Mouse (Mus musculus) cortical plate, adult 2 months (tissue): Measurements from ENCODE around the gene Sdc3. TPM values are rescaled to one million over a fixed set of nuclear protein-coding genes. Genes with fewer than 3 reads are reported as not detected.

ENCODE experiments used
- H3K27ac ChIP-seq: fragments of 200-500 bp; 2 replicates; pipeline ENCODE4 v1.5.1; 2012; ENCODE audit warnings: low read length, control low read depth, inconsistent platforms; ENCODE audit not compliant: insufficient read depth
- H3K4me1 ChIP-seq: fragments of 200-500 bp; 2 replicates; pipeline ENCODE4 v1.6.1; 2011; ENCODE audit warnings: low read length; ENCODE audit not compliant: control insufficient read depth, insufficient read depth
- H3K4me3 ChIP-seq: fragments of 200-500 bp; 2 replicates; pipeline ENCODE4 v1.5.1; 2011; ENCODE audit warnings: mild to moderate bottlenecking, low read length, control low read depth; ENCODE audit not compliant: insufficient read depth
- CTCF ChIP-seq: fragments of 200-500 bp; IDR thresholded peaks from 2 replicates; pipeline ENCODE4 v1.5.1; 2011; ENCODE audit warnings: mild to moderate bottlenecking, control low read depth, low read length; ENCODE audit not compliant: insufficient read depth; ENCODE audit errors: extremely low read depth
- POLR2A ChIP-seq: fragments of 200-500 bp; IDR thresholded peaks from 2 replicates; pipeline ENCODE4 v1.6.1; 2011; ENCODE audit warnings: mild to moderate bottlenecking, low read length, control low read depth; ENCODE audit not compliant: insufficient read depth; ENCODE audit errors: extremely low read depth
- polyA plus RNA-seq: library from polyadenylated mRNA; depleted of rRNA; stranded (reverse); fragments of >200 nt; gene quantifications from 2 replicates; pipeline ENCODE4 v1.2.3, GENCODE M21; 2012

Sdc3 gene
- polyA plus RNA-seq, 1 experiment, result 81.5 TPM

- no peak overlapping the region for H3K4me3 ChIP-seq
- TF ChIP-seq CTCF (no peak), POLR2A (no peak)
- H3K4me1 ChIP-seq, result peaks cover 2% of the 10 kb centered on the region; the same call in 1 of the 2 replicates
- no peak overlapping the region for H3K27ac ChIP-seq
Measured at GRCm38 (mm10) chr4:130787530-130787929, 4.8 kb upstream of the Sdc3 start.

- TF ChIP-seq POLR2A (no peak), CTCF (peak; percentile 96)
- H3K4me3 ChIP-seq, result no peak overlapping the region
- H3K4me1 ChIP-seq, result peaks cover 2% of the 10 kb centered on the region; the same call in 1 of the 2 replicates
- no peak overlapping the region for H3K27ac ChIP-seq
Measured at GRCm38 (mm10) chr4:130790180-130790579, 2.2 kb upstream of the Sdc3 start.

GRCm38 (mm10) chr4:130791811-130792375 is 444 bp upstream of the Sdc3 start:
- Histone ChIP-seq H3K4me3 (peak overlapping the region; percentile 73), H3K27ac (no peak overlapping the region), H3K4me1 (peaks cover 4% of the 10 kb centered on the region; the same call in 1 of the 2 replicates)
- TF ChIP-seq POLR2A, result no peak
- no peak for TF ChIP-seq CTCF

- no peak overlapping the region for H3K27ac ChIP-seq
- TF ChIP-seq POLR2A (no peak), CTCF (no peak)
- H3K4me1 ChIP-seq, result peaks cover 4% of the 10 kb centered on the region; the same call in 1 of the 2 replicates
- H3K4me3 ChIP-seq, result peak overlapping the region; percentile 73
Measured at GRCm38 (mm10) chr4:130793180-130793501, 804 bp downstream of the Sdc3 start.

- Histone ChIP-seq H3K4me1 (peaks cover 7% of the 10 kb centered on the region), H3K4me3 (peak overlapping the region; percentile 27), H3K27ac (no peak overlapping the region)
- TF ChIP-seq CTCF (no peak), POLR2A (no peak)
Measured at GRCm38 (mm10) chr4:130794771-130795170, 2.4 kb downstream of the Sdc3 start.

GRCm38 (mm10) chr4:130795970-130796369 is 3.6 kb downstream of the Sdc3 start:
- Histone ChIP-seq H3K27ac (no peak overlapping the region), H3K4me3 (no peak overlapping the region), H3K4me1 (peaks cover 7% of the 10 kb centered on the region)
- no peak for TF ChIP-seq CTCF
- no peak for TF ChIP-seq POLR2A

GRCm38 (mm10) chr4:130797201-130798051 is 5.1 kb downstream of the Sdc3 start:
- Histone ChIP-seq H3K27ac (peak overlapping the region; percentile 41; the same call in 1 of the 2 replicates), H3K4me3 (no peak overlapping the region), H3K4me1 (peaks cover 7% of the 10 kb centered on the region)
- TF ChIP-seq POLR2A (no peak), CTCF (no peak)

GRCm38 (mm10) chr4:130798416-130798815 is 6.1 kb downstream of the Sdc3 start:
- no peak for TF ChIP-seq POLR2A
- no peak for TF ChIP-seq CTCF
- peaks cover 7% of the 10 kb centered on the region for H3K4me1 ChIP-seq
- H3K4me3 ChIP-seq, result no peak overlapping the region
- no peak overlapping the region for H3K27ac ChIP-seq

GRCm38 (mm10) chr4:130799118-130799517 is 6.8 kb downstream of the Sdc3 start:
- peaks cover 7% of the 10 kb centered on the region for H3K4me1 ChIP-seq
- TF ChIP-seq CTCF, result no peak
- TF ChIP-seq POLR2A, result no peak
- H3K27ac ChIP-seq, result no peak overlapping the region
- H3K4me3 ChIP-seq, result no peak overlapping the region

- TF ChIP-seq POLR2A (no peak), CTCF (no peak)
- H3K4me1 ChIP-seq, result peaks cover 10% of the 10 kb centered on the region
- no peak overlapping the region for H3K4me3 ChIP-seq
- H3K27ac ChIP-seq, result no peak overlapping the region
Measured at GRCm38 (mm10) chr4:130799582-130799981, 7.2 kb downstream of the Sdc3 start.
